Mouse (Mus musculus): Measurements from ENCODE around the gene Mtr. TPM values are rescaled to one million over a fixed set of nuclear protein-coding genes. Genes with fewer than 3 reads are reported as not detected.

Mtr gene
- polyA plus RNA-seq, 1 experiment from 2014 or later = 3.2 TPM

DNA sequence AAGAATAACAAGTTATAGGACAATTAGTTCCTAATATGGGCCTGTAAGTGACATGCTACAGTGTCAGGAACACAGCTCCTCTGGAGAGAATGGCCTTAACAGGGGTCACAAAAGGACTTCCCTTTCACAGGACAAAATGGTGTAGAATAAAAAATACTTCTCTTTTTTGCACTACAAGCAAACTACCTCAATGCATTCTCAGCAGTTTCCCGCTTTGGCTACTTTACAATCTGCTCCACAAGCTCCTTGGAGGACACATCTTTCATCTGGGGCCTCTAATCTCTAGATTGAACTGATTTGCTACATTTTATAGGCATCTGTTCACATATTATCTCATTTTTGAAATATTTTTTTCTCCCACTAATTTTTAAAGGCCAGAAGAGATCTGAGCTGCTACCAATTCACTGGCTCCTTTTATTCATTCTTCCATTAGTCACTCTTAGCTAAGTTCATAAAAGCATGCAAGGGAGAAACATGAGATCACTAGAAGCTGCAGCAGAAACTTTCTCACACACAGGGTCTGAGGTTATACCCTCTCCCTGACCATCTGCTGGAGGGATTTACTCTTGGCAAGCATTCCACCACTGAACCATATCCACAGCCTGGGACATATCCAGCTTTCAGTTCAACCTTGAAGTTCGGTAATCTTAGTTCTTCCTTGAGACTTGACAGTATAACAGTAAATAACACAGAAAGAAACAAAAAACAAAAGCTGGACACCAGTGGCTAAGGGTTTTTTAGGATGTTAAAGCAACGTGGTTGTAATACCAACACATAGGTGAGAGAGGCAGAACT is 1.8 kb downstream of the Mtr start:
- no peak overlapping the region for H3K4me3 ChIP-seq (ENCODE audit: low read depth, low read length)
- H3K9ac ChIP-seq (ENCODE audit: low read depth, low read length) = 0 out of 2 replicates have a peak overlapping the region, but pooled peaks have one; percentile 6
- H3K4me1 ChIP-seq (ENCODE audit: control insufficient read depth, insufficient read depth, low read length) = peaks cover 12% of the 10 kb centered on the region; the same call in 1 of the 2 replicates
- no peaks in the 10 kb centered on the region for H3K36me3 ChIP-seq (ENCODE audit: control insufficient read depth, insufficient read depth, low read length)
- no peak for ATAC-seq
- 72% methylated on average over 3 of the region's 3 CpGs for WGBS
- no peak overlapping the region for H3K27ac ChIP-seq (ENCODE audit: low read length)
- H3K9me3 ChIP-seq (replicated peaks; ENCODE audit: control insufficient read depth, low read length, poor library complexity, severe bottlenecking) = no peaks in the 10 kb centered on the region
- H3K27me3 ChIP-seq (ENCODE audit: control insufficient read depth, insufficient read depth, low read depth, low read length) = no peaks in the 10 kb centered on the region
- peak overlapping the region; percentile 70 for H3K4me2 ChIP-seq (ENCODE audit: low read length)

GRCm38 (mm10) chr13:12250496-12250895 is 7.4 kb downstream of the Mtr start:
- no peaks in the 10 kb centered on the region for H3K9me3 ChIP-seq (replicated peaks; ENCODE audit: control insufficient read depth, low read length, poor library complexity, severe bottlenecking)
- H3K4me3 ChIP-seq (ENCODE audit: low read depth, low read length) = no peak overlapping the region
- no peak for ATAC-seq
- no peak overlapping the region for H3K4me2 ChIP-seq (ENCODE audit: low read length)
- no peaks in the 10 kb centered on the region for H3K4me1 ChIP-seq (ENCODE audit: control insufficient read depth, insufficient read depth, low read length)
- no peaks in the 10 kb centered on the region for H3K27me3 ChIP-seq (ENCODE audit: control insufficient read depth, insufficient read depth, low read depth, low read length)
- 100% methylated on average over 3 of the region's 3 CpGs for WGBS
- H3K9ac ChIP-seq (ENCODE audit: low read depth, low read length) = no peak overlapping the region
- no peak overlapping the region for H3K27ac ChIP-seq (ENCODE audit: low read length)
- H3K36me3 ChIP-seq (ENCODE audit: control insufficient read depth, insufficient read depth, low read length) = peaks cover 6% of the 10 kb centered on the region; the same call in 1 of the 2 replicates

GRCm38 (mm10) chr13:12249195-12249898 is 8.6 kb downstream of the Mtr start:
- Histone ChIP-seq H3K4me2 (ENCODE audit: low read length) (no peak overlapping the region), H3K9me3 (replicated peaks; ENCODE audit: control insufficient read depth, low read length, poor library complexity, severe bottlenecking) (no peaks in the 10 kb centered on the region), H3K4me3 (ENCODE audit: low read depth, low read length) (no peak overlapping the region), H3K36me3 (ENCODE audit: control insufficient read depth, insufficient read depth, low read length) (peaks cover 10% of the 10 kb centered on the region; the same call in 1 of the 2 replicates), H3K27ac (ENCODE audit: low read length) (no peak overlapping the region), H3K9ac (ENCODE audit: low read depth, low read length) (no peak overlapping the region), H3K27me3 (ENCODE audit: control insufficient read depth, insufficient read depth, low read depth, low read length) (no peaks in the 10 kb centered on the region), H3K4me1 (ENCODE audit: control insufficient read depth, insufficient read depth, low read length) (no peaks in the 10 kb centered on the region)
- WGBS = 93% methylated on average over 8 of the region's 8 CpGs
- ATAC-seq = no peak

- WGBS = 95% methylated on average over 2 of the region's 2 CpGs
- no peaks in the 10 kb centered on the region for H3K9me3 ChIP-seq (replicated peaks; ENCODE audit: control insufficient read depth, low read length, poor library complexity, severe bottlenecking)
- ATAC-seq = no peak
- H3K9ac ChIP-seq (ENCODE audit: low read depth, low read length) = no peak overlapping the region
- no peak overlapping the region for H3K27ac ChIP-seq (ENCODE audit: low read length)
- H3K4me1 ChIP-seq (ENCODE audit: control insufficient read depth, insufficient read depth, low read length) = no peaks in the 10 kb centered on the region
- H3K4me3 ChIP-seq (ENCODE audit: low read depth, low read length) = no peak overlapping the region
- no peaks in the 10 kb centered on the region for H3K27me3 ChIP-seq (ENCODE audit: control insufficient read depth, insufficient read depth, low read depth, low read length)
- peaks cover 20% of the 10 kb centered on the region for H3K36me3 ChIP-seq (ENCODE audit: control insufficient read depth, insufficient read depth, low read length)
- H3K4me2 ChIP-seq (ENCODE audit: low read length) = no peak overlapping the region
These were observed 12.0 kb downstream of the Mtr start for GRCm38 (mm10) chr13:12245938-12246337.

- Histone ChIP-seq H3K4me3 (ENCODE audit: low read depth, low read length) (no peak overlapping the region), H3K4me2 (ENCODE audit: low read length) (no peak overlapping the region), H3K27me3 (ENCODE audit: control insufficient read depth, insufficient read depth, low read depth, low read length) (no peaks in the 10 kb centered on the region), H3K27ac (ENCODE audit: low read length) (no peak overlapping the region), H3K9me3 (replicated peaks; ENCODE audit: control insufficient read depth, low read length, poor library complexity, severe bottlenecking) (no peaks in the 10 kb centered on the region), H3K36me3 (ENCODE audit: control insufficient read depth, insufficient read depth, low read length) (peaks cover 20% of the 10 kb centered on the region), H3K4me1 (ENCODE audit: control insufficient read depth, insufficient read depth, low read length) (no peaks in the 10 kb centered on the region), H3K9ac (ENCODE audit: low read depth, low read length) (no peak overlapping the region)
- 96% methylated on average over 4 of the region's 4 CpGs for WGBS
- ATAC-seq = no peak
These were observed 13.9 kb downstream of the Mtr start for GRCm38 (mm10) chr13:12243991-12244390.

- H3K4me1 ChIP-seq (ENCODE audit: control insufficient read depth, insufficient read depth, low read length) = no peaks in the 10 kb centered on the region
- no peak overlapping the region for H3K4me3 ChIP-seq (ENCODE audit: low read depth, low read length)
- no peaks in the 10 kb centered on the region for H3K27me3 ChIP-seq (ENCODE audit: control insufficient read depth, insufficient read depth, low read depth, low read length)
- H3K9me3 ChIP-seq (replicated peaks; ENCODE audit: control insufficient read depth, low read length, poor library complexity, severe bottlenecking) = no peaks in the 10 kb centered on the region
- H3K27ac ChIP-seq (ENCODE audit: low read length) = no peak overlapping the region
- H3K4me2 ChIP-seq (ENCODE audit: low read length) = no peak overlapping the region
- peaks cover 20% of the 10 kb centered on the region; the same call in 1 of the 2 replicates for H3K36me3 ChIP-seq (ENCODE audit: control insufficient read depth, insufficient read depth, low read length)
- H3K9ac ChIP-seq (ENCODE audit: low read depth, low read length) = no peak overlapping the region
- ATAC-seq = no peak
- WGBS = 96% methylated on average over 4 of the region's 4 CpGs
These were observed 25.8 kb downstream of the Mtr start for GRCm38 (mm10) chr13:12232141-12232540.

DNA sequence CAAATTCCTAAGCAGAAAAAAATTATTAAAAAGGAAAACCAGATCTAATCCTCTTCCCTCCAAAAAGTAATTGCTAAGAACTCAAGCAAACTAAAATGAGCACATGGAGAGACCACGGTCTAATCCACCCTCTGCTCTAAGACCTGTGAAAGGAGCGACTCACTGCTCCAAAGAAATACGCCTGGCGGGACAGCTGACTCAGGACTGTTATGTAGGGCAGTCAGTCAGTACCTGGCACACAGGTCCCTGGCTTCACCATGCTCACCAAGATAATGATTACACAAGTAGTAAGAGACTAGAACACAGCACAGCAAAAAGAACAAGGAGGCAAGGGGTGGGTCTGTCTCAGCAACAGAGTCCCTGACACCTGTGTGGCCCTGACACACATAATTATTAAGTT is 29.7 kb downstream of the Mtr start:
- H3K4me3 ChIP-seq (ENCODE audit: low read depth, low read length) = no peak overlapping the region
- H3K36me3 ChIP-seq (ENCODE audit: control insufficient read depth, insufficient read depth, low read length) = peaks cover 24% of the 10 kb centered on the region; the same call in 1 of the 2 replicates
- WGBS = 90% methylated on average over 4 of the region's 4 CpGs
- no peak overlapping the region for H3K27ac ChIP-seq (ENCODE audit: low read length)
- no peaks in the 10 kb centered on the region for H3K27me3 ChIP-seq (ENCODE audit: control insufficient read depth, insufficient read depth, low read depth, low read length)
- H3K4me1 ChIP-seq (ENCODE audit: control insufficient read depth, insufficient read depth, low read length) = no peaks in the 10 kb centered on the region
- ATAC-seq = no peak
- H3K9ac ChIP-seq (ENCODE audit: low read depth, low read length) = no peak overlapping the region
- H3K9me3 ChIP-seq (replicated peaks; ENCODE audit: control insufficient read depth, low read length, poor library complexity, severe bottlenecking) = no peaks in the 10 kb centered on the region
- H3K4me2 ChIP-seq (ENCODE audit: low read length) = no peak overlapping the region

GRCm38 (mm10) chr13:12227606-12228005 is 30.3 kb downstream of the Mtr start:
- Histone ChIP-seq H3K9ac (ENCODE audit: low read depth, low read length) (no peak overlapping the region), H3K36me3 (ENCODE audit: control insufficient read depth, insufficient read depth, low read length) (peaks cover 22% of the 10 kb centered on the region; the same call in 1 of the 2 replicates), H3K9me3 (replicated peaks; ENCODE audit: control insufficient read depth, low read length, poor library complexity, severe bottlenecking) (no peaks in the 10 kb centered on the region), H3K4me1 (ENCODE audit: control insufficient read depth, insufficient read depth, low read length) (no peaks in the 10 kb centered on the region), H3K27ac (ENCODE audit: low read length) (no peak overlapping the region), H3K27me3 (ENCODE audit: control insufficient read depth, insufficient read depth, low read depth, low read length) (no peaks in the 10 kb centered on the region), H3K4me2 (ENCODE audit: low read length) (no peak overlapping the region), H3K4me3 (ENCODE audit: low read depth, low read length) (no peak overlapping the region)
- 84% methylated on average over 5 of the region's 5 CpGs for WGBS
- ATAC-seq = no peak

- ATAC-seq = no peak
- Histone ChIP-seq H3K4me1 (ENCODE audit: control insufficient read depth, insufficient read depth, low read length) (no peaks in the 10 kb centered on the region), H3K4me3 (ENCODE audit: low read depth, low read length) (no peak overlapping the region), H3K9me3 (replicated peaks; ENCODE audit: control insufficient read depth, low read length, poor library complexity, severe bottlenecking) (no peaks in the 10 kb centered on the region), H3K27ac (ENCODE audit: low read length) (no peak overlapping the region), H3K4me2 (ENCODE audit: low read length) (no peak overlapping the region), H3K36me3 (ENCODE audit: control insufficient read depth, insufficient read depth, low read length) (peaks cover 14% of the 10 kb centered on the region), H3K9ac (ENCODE audit: low read depth, low read length) (no peak overlapping the region), H3K27me3 (ENCODE audit: control insufficient read depth, insufficient read depth, low read depth, low read length) (no peaks in the 10 kb centered on the region)
- WGBS = 95% methylated on average over 14 of the region's 14 CpGs
These were observed 39.3 kb downstream of the Mtr start for GRCm38 (mm10) chr13:12218603-12219002.

Data from midbrain, embryonic 16.5 days (tissue).